ENCODE assay signal across 16 mouse cellular contexts in genomic region chr11:87753255-87753654, GRCm38 (mm10). TPM values are rescaled to one million over a fixed set of nuclear protein-coding genes. Genes with fewer than 3 reads are reported as not detected.
DNase-seq lines count a peak whose midpoint lies in the region; ATAC-seq and TF ChIP-seq lines count a peak whose summit lies in the region.
"Had no signal": no experiment of that assay in that cellular context is flagged by ENCODE, and none has a peak within 500 bp of the region (broad histone marks: within the 10 kb centered on the region; RNA-seq: fewer than 3 reads in every experiment).

No protein-coding gene starts in this region.

- peak overlapping the region; percentile 5; the same call in 1 of the 2 replicates for H3K9ac ChIP-seq in intestine, embryonic 16.5 days (ENCODE audit: low read depth, low read length)
- no peak overlapping the region for H3K9ac ChIP-seq in intestine, embryonic 15.5 days
- H3K9ac ChIP-seq in liver, embryonic 11.5 days (ENCODE audit: low read depth, low read length), result peak overlapping the region; percentile 99
- H3K9ac ChIP-seq: forebrain, embryonic 15.5 days; neural tube, embryonic 15.5 days had no signal

- no peaks in the 10 kb centered on the region for H3K27me3 ChIP-seq in intestine, embryonic 16.5 days (replicated peaks; ENCODE audit: control insufficient read depth, insufficient read depth, low read length)
- no peaks in the 10 kb centered on the region for H3K27me3 ChIP-seq in intestine, embryonic 15.5 days (replicated peaks)
- no peaks in the 10 kb centered on the region for H3K27me3 ChIP-seq in G1E (ENCODE audit: insufficient read depth, low read length)
- H3K27me3 ChIP-seq in liver, embryonic 11.5 days (replicated peaks; ENCODE audit: control insufficient read depth, insufficient read depth, low read length), result no peaks in the 10 kb centered on the region
- no peaks in the 10 kb centered on the region for H3K27me3 ChIP-seq in thymus, adult 2 months (ENCODE audit: control insufficient read depth, insufficient read depth, low read length)
- H3K27me3 ChIP-seq: neural tube, embryonic 15.5 days had no signal

- H3K27ac ChIP-seq in intestine, embryonic 16.5 days (ENCODE audit: low read length), result no peak overlapping the region
- no peak overlapping the region for H3K27ac ChIP-seq in intestine, embryonic 15.5 days
- H3K27ac ChIP-seq in liver, embryonic 11.5 days (ENCODE audit: low read depth, low read length), result peak overlapping the region; percentile 100
- peak overlapping the region; percentile 100 for H3K27ac ChIP-seq in thymus, adult 2 months (ENCODE audit: control insufficient read depth, insufficient read depth, low read length)
- H3K27ac ChIP-seq: forebrain, embryonic 15.5 days; hindbrain, postnatal 0 days; left cerebral cortex, adult 2 months; neural tube, embryonic 15.5 days; stomach, postnatal 0 days had no signal

- 85% methylated on average over 8 of the region's 8 CpGs for WGBS in intestine, embryonic 16.5 days
- 87% methylated on average over 8 of the region's 8 CpGs for WGBS in intestine, embryonic 15.5 days
- WGBS in liver, embryonic 11.5 days, result 53% methylated on average over 8 of the region's 8 CpGs
- 17% methylated on average over 8 of the region's 8 CpGs for WGBS in thymus, adult 2 months

- DNase-seq in G1E (ENCODE audit: low spot score), result no peak
- DNase-seq in liver, embryonic 11.5 days (ENCODE audit: low spot score), result peak; percentile 34
- peak; percentile 45 for DNase-seq in thymus, adult 2 months
- DNase-seq in retina, embryonic 14.5 days (ENCODE audit: low spot score), result no peak
- DNase-seq in urinary bladder, postnatal 25 days (ENCODE audit: low spot score), result no peak
- no peak for DNase-seq in ovary, adult 18-20 months (ENCODE audit: low spot score)
- DNase-seq: cerebellum, adult 18-20 months had no signal

- H3K4me3 ChIP-seq in intestine, embryonic 16.5 days (ENCODE audit: low read length), result no peak overlapping the region
- H3K4me3 ChIP-seq in intestine, embryonic 15.5 days (replicated peaks), result no peak overlapping the region
- H3K4me3 ChIP-seq in G1E (ENCODE audit: low read depth, low read length), result peak overlapping the region; percentile 96
- peak overlapping the region; percentile 90; the same call in 1 of the 2 replicates for H3K4me3 ChIP-seq in liver, embryonic 11.5 days (ENCODE audit: low read depth, low read length)
- H3K4me3 ChIP-seq in thymus, adult 2 months (ENCODE audit: control insufficient read depth, insufficient read depth, low read length), result peak overlapping the region; percentile 77
- H3K4me3 ChIP-seq: forebrain, embryonic 15.5 days; left cerebral cortex, adult 2 months; neural tube, embryonic 15.5 days had no signal

- ATAC-seq in intestine, embryonic 16.5 days, result no peak
- ATAC-seq in intestine, embryonic 15.5 days, result no peak
- no peak for ATAC-seq in G1E (ENCODE audit: extremely low read depth, insufficient number of reproducible peaks, low FRiP score, poor library complexity, severe bottlenecking)
- no peak for ATAC-seq in liver, embryonic 11.5 days (replicated peaks; ENCODE audit: low FRiP score)
- ATAC-seq: CD4-positive, CD25-positive, alpha-beta regulatory T cell, adult 4 months; forebrain, embryonic 15.5 days; hindbrain, postnatal 0 days had no signal

- H3K4me2 ChIP-seq in intestine, embryonic 16.5 days (ENCODE audit: low read depth, low read length), result no peak overlapping the region
- no peak overlapping the region for H3K4me2 ChIP-seq in intestine, embryonic 15.5 days (replicated peaks)
- peak overlapping the region; percentile 67 for H3K4me2 ChIP-seq in liver, embryonic 11.5 days
- H3K4me2 ChIP-seq: forebrain, embryonic 15.5 days; neural tube, embryonic 15.5 days had no signal

- 0 out of 2 replicates have a peak, but pooled peaks cover 2% of the 10 kb centered on the region for H3K4me1 ChIP-seq in intestine, embryonic 16.5 days (ENCODE audit: control insufficient read depth, insufficient read depth, low read length)
- 0 out of 2 replicates have a peak, but pooled peaks cover 3% of the 10 kb centered on the region for H3K4me1 ChIP-seq in intestine, embryonic 15.5 days (replicated peaks)
- peaks cover 64% of the 10 kb centered on the region for H3K4me1 ChIP-seq in G1E (ENCODE audit: insufficient read depth, low read depth, low read length)
- peaks cover 42% of the 10 kb centered on the region for H3K4me1 ChIP-seq in liver, embryonic 11.5 days (replicated peaks; ENCODE audit: control insufficient read depth, insufficient read depth, low read length)
- H3K4me1 ChIP-seq in thymus, adult 2 months (replicated peaks; ENCODE audit: control insufficient read depth, insufficient read depth, low read length), result peaks cover 30% of the 10 kb centered on the region
- H3K4me1 ChIP-seq: forebrain, embryonic 15.5 days; neural tube, embryonic 15.5 days had no signal

- TF ChIP-seq POLR2A in thymus, adult 2 months (IDR thresholded peaks at IDR 0.05; ENCODE audit: control insufficient read depth, extremely low read depth, insufficient read depth, low read length, poor library complexity), result no peak

- no peak for TF ChIP-seq CTCF in G1E (IDR thresholded peaks at IDR 0.05; ENCODE audit: low read depth, low read length)
- no peak for TF ChIP-seq CTCF in thymus, adult 2 months (IDR thresholded peaks at IDR 0.05; ENCODE audit: borderline replicate concordance, control insufficient read depth, extremely low read depth, insufficient read depth, low read length, poor library complexity)

- no peaks in the 10 kb centered on the region for H3K9me3 ChIP-seq in intestine, embryonic 16.5 days (ENCODE audit: control insufficient read depth, low read length)
- no peaks in the 10 kb centered on the region for H3K9me3 ChIP-seq in intestine, embryonic 15.5 days
- no peaks in the 10 kb centered on the region for H3K9me3 ChIP-seq in G1E (replicated peaks)
- H3K9me3 ChIP-seq in liver, embryonic 11.5 days (ENCODE audit: control insufficient read depth, low read length), result no peaks in the 10 kb centered on the region
- H3K9me3 ChIP-seq: forebrain, embryonic 15.5 days; neural tube, embryonic 15.5 days had no signal

- H3K36me3 ChIP-seq in intestine, embryonic 16.5 days (ENCODE audit: control insufficient read depth, insufficient read depth, low read length), result no peaks in the 10 kb centered on the region
- H3K36me3 ChIP-seq in intestine, embryonic 15.5 days, result no peaks in the 10 kb centered on the region
- peaks cover 19% of the 10 kb centered on the region for H3K36me3 ChIP-seq in G1E (replicated peaks)
- peaks cover 10% of the 10 kb centered on the region; the same call in 1 of the 2 replicates for H3K36me3 ChIP-seq in liver, embryonic 11.5 days (ENCODE audit: control insufficient read depth, insufficient read depth, low read length)
- H3K36me3 ChIP-seq in thymus, adult 2 months (ENCODE audit: control insufficient read depth, insufficient read depth, low read length), result peaks cover 22% of the 10 kb centered on the region
- H3K36me3 ChIP-seq: forebrain, embryonic 15.5 days; neural tube, embryonic 15.5 days had no signal

RNA-seq across cellular contexts. Expression of gene Tspoap1, which starts 7.1 kb away (rescaled TPM):
- polyA plus RNA-seq in intestine, embryonic 16.5 days (2015; fragmentation: Nextera tagmentation; extraction: Ambion mirVana), result 0.83 and 1.2 TPM in 2 replicates
- polyA plus RNA-seq in intestine, embryonic 15.5 days (2015; fragmentation: Nextera tagmentation; extraction: Ambion mirVana), result 0.96 and 1.5 TPM in 2 replicates
- 3.9 and 9.9 TPM in 2 replicates for total RNA-seq in G1E (2014; fragmentation: Nextera tagmentation)
- 17.4 and 21.2 TPM in 2 replicates for total RNA-seq in G1E (2017)
- 10.2 and 10.4 TPM in 2 replicates for polyA plus RNA-seq in G1E (2012)
- 7.7 and 9.3 TPM in 2 replicates for polyA plus RNA-seq in liver, embryonic 11.5 days (2014; fragmentation: Nextera tagmentation; extraction: Ambion mirVana)
- polyA plus RNA-seq in thymus, adult 2 months (2012; rRNA removed), result 25.3 and 27.9 TPM in 2 replicates

RNA-seq across cellular contexts. Expression of gene Supt4a, which starts 15.9 kb away (rescaled TPM):
- 108 and 111 TPM in 2 replicates for polyA plus RNA-seq in intestine, embryonic 16.5 days (2015; fragmentation: Nextera tagmentation; extraction: Ambion mirVana)
- polyA plus RNA-seq in intestine, embryonic 15.5 days (2015; fragmentation: Nextera tagmentation; extraction: Ambion mirVana), result 117 and 121 TPM in 2 replicates
- 64.1 and 95.8 TPM in 2 replicates for total RNA-seq in G1E (2014; fragmentation: Nextera tagmentation)
- total RNA-seq in G1E (2017), result 155 and 172 TPM in 2 replicates
- 14.7 and 15.4 TPM in 2 replicates for polyA plus RNA-seq in G1E (2012)
- polyA plus RNA-seq in liver, embryonic 11.5 days (2014; fragmentation: Nextera tagmentation; extraction: Ambion mirVana), result 233 and 240 TPM in 2 replicates
- polyA plus RNA-seq in thymus, adult 2 months (2012; rRNA removed), result 172 and 215 TPM in 2 replicates

RNA-seq across cellular contexts. Expression of gene Mpo, which starts 40.1 kb away (rescaled TPM):
- polyA plus RNA-seq in intestine, embryonic 16.5 days (2015; fragmentation: Nextera tagmentation; extraction: Ambion mirVana), result 1.8 and 6.1 TPM in 2 replicates
- polyA plus RNA-seq in intestine, embryonic 15.5 days (2015; fragmentation: Nextera tagmentation; extraction: Ambion mirVana), result 2.9 and 5.9 TPM in 2 replicates
- total RNA-seq in G1E (2014; fragmentation: Nextera tagmentation), result not detected in 2 replicates
- total RNA-seq in G1E (2017), result 0.05 and 0.70 TPM in 2 replicates
- 1.6 and 1.7 TPM in 2 replicates for polyA plus RNA-seq in G1E (2012)
- polyA plus RNA-seq in liver, embryonic 11.5 days (2014; fragmentation: Nextera tagmentation; extraction: Ambion mirVana), result 190 and 206 TPM in 2 replicates
- 4.6 and 8.5 TPM in 2 replicates for polyA plus RNA-seq in thymus, adult 2 months (2012; rRNA removed)
- total RNA-seq: left cerebral cortex, adult 2 months; monocyte, adult 5-6 weeks had no signal
- polyA plus RNA-seq: CD4-positive, CD25-positive, alpha-beta regulatory T cell, adult 4 months had no signal

Comparison
In these comparisons a context has a peak if more than half of its experiments do, and no peak if none do; other contexts are left out.
1. H3K27ac ChIP-seq: peak in liver, embryonic 11.5 days (single experiment) and thymus, adult 2 months (single experiment); none in intestine, embryonic 16.5 days (single experiment) and intestine, embryonic 15.5 days (single experiment).
2. H3K4me3 ChIP-seq: peak in G1E (single experiment), liver, embryonic 11.5 days (single experiment) and thymus, adult 2 months (single experiment); none in intestine, embryonic 16.5 days (single experiment) and intestine, embryonic 15.5 days (single experiment).
3. DNase-seq: peak in liver, embryonic 11.5 days (single experiment) and thymus, adult 2 months (single experiment); none in G1E (single experiment), retina, embryonic 14.5 days (single experiment), urinary bladder, postnatal 25 days (single experiment) and ovary, adult 18-20 months (single experiment).
4. RNA of gene Mpo, which starts 40.1 kb away (polyA plus RNA-seq): 190 to 206 TPM in liver, embryonic 11.5 days; 1.8 to 6.1 TPM in intestine, embryonic 16.5 days, 4.6 to 8.5 TPM in thymus, adult 2 months, 2.9 to 5.9 TPM in intestine, embryonic 15.5 days and 1.6 to 1.7 TPM in G1E; every median in the first group is over 10 times any median in the second.